Mouse (Mus musculus) forebrain, embryonic 14.5 days (tissue): Measurements from ENCODE around the gene Gcg. TPM values are rescaled to one million over a fixed set of nuclear protein-coding genes. Genes with fewer than 3 reads are reported as not detected.

Source experiments
- polyA plus RNA-seq: library from polyadenylated mRNA; unstranded; fragments of >200 nt; fragmentation: Nextera tagmentation; extraction: Ambion mirVana; gene quantifications from 2 replicates; pipeline ENCODE4 v1.2.1, GENCODE M21; 2014

Gene Gcg
- polyA plus RNA-seq, 1 experiment from 2014 or later = 2.7 TPM

Other genes with a start within 250 kb of the Gcg start
- gene Dpp4, start 71.4 kb downstream of the Gcg start, polyA plus RNA-seq = 1.6 and 1.7 TPM in 2 replicates
- 0.61 and 1.2 TPM in 2 replicates for gene Fap, start 90.4 kb upstream of the Gcg start, polyA plus RNA-seq
- 1.1 and 1.3 TPM in 2 replicates for gene Ifih1, start 162.6 kb upstream of the Gcg start, polyA plus RNA-seq
- gene Gca, start 180.6 kb upstream of the Gcg start, polyA plus RNA-seq = 7.1 and 8.4 TPM in 2 replicates